Mouse (Mus musculus): Measurements from ENCODE around the gene Smyd3. TPM values are rescaled to one million over a fixed set of nuclear protein-coding genes. Genes with fewer than 3 reads are reported as not detected.

Smyd3 gene
- polyA plus RNA-seq, 1 experiment from 2014 or later = 21.4 TPM

GRCm38 (mm10) chr1:179400835-179401234 is 117.0 kb downstream of the Smyd3 start:
- no peaks in the 10 kb centered on the region for H3K4me1 ChIP-seq (ENCODE audit: insufficient read depth, low read length)
- no peak overlapping the region for H3K4me2 ChIP-seq (replicated peaks; ENCODE audit: low read depth, low read length)
- H3K9ac ChIP-seq (replicated peaks; ENCODE audit: low read length) = no peak overlapping the region
- no peak overlapping the region for H3K4me3 ChIP-seq (ENCODE audit: low read length)
- no peaks in the 10 kb centered on the region for H3K27me3 ChIP-seq (ENCODE audit: insufficient read depth, low read length)
- no peak overlapping the region for H3K27ac ChIP-seq (ENCODE audit: low read length)
- H3K36me3 ChIP-seq (ENCODE audit: insufficient read depth, low read length) = 0 out of 2 replicates have a peak, but pooled peaks cover 2% of the 10 kb centered on the region
- no peaks in the 10 kb centered on the region for H3K9me3 ChIP-seq (ENCODE audit: low read length)
- no peak for ATAC-seq (ENCODE audit: low FRiP score, low TSS enrichment)
- WGBS = 78% methylated on average over 5 of the region's 5 CpGs

- Histone ChIP-seq H3K9me3 (ENCODE audit: low read length) (no peaks in the 10 kb centered on the region), H3K27ac (ENCODE audit: low read length) (no peak overlapping the region), H3K4me1 (ENCODE audit: insufficient read depth, low read length) (no peaks in the 10 kb centered on the region), H3K27me3 (ENCODE audit: insufficient read depth, low read length) (no peaks in the 10 kb centered on the region), H3K4me2 (replicated peaks; ENCODE audit: low read depth, low read length) (no peak overlapping the region), H3K9ac (replicated peaks; ENCODE audit: low read length) (no peak overlapping the region), H3K36me3 (ENCODE audit: insufficient read depth, low read length) (0 out of 2 replicates have a peak, but pooled peaks cover 2% of the 10 kb centered on the region), H3K4me3 (ENCODE audit: low read length) (no peak overlapping the region)
- 93% methylated on average over 4 of the region's 4 CpGs for WGBS
- no peak for ATAC-seq (ENCODE audit: low FRiP score, low TSS enrichment)
Measured at GRCm38 (mm10) chr1:179398639-179399038, 119.2 kb downstream of the Smyd3 start.

GRCm38 (mm10) chr1:179386237-179386975 is 131.4 kb downstream of the Smyd3 start:
- WGBS = 38% methylated on average over 15 of the region's 15 CpGs
- Histone ChIP-seq H3K9me3 (ENCODE audit: low read length) (no peaks in the 10 kb centered on the region), H3K4me3 (ENCODE audit: low read length) (no peak overlapping the region), H3K4me2 (replicated peaks; ENCODE audit: low read depth, low read length) (no peak overlapping the region), H3K36me3 (ENCODE audit: insufficient read depth, low read length) (no peaks in the 10 kb centered on the region), H3K27me3 (ENCODE audit: insufficient read depth, low read length) (no peaks in the 10 kb centered on the region), H3K9ac (replicated peaks; ENCODE audit: low read length) (no peak overlapping the region), H3K4me1 (ENCODE audit: insufficient read depth, low read length) (peaks cover 6% of the 10 kb centered on the region; the same call in 1 of the 2 replicates), H3K27ac (ENCODE audit: low read length) (no peak overlapping the region)
- peak; percentile 67 for ATAC-seq (ENCODE audit: low FRiP score, low TSS enrichment)

DNA sequence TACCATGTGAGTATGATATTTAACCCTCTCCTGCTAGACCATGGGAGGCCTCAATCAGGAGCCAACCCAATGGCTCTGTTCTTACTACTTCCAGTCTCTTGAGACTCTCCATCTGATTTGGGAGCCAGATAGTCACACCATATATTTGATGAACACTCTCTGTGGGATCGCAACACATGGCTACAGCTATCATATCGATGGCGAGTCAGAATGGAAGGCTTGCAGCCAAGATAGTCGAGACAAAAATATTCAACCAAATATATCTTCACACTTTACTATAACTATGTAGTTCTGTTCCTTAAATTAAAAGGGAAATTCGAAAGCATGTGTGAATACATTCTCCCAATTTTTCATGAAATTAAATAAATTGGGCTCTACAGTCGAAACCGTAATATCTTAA is 132.2 kb downstream of the Smyd3 start:
- H3K36me3 ChIP-seq (ENCODE audit: insufficient read depth, low read length) = no peaks in the 10 kb centered on the region
- H3K4me1 ChIP-seq (ENCODE audit: insufficient read depth, low read length) = peaks cover 6% of the 10 kb centered on the region; the same call in 1 of the 2 replicates
- H3K9me3 ChIP-seq (ENCODE audit: low read length) = no peaks in the 10 kb centered on the region
- H3K27me3 ChIP-seq (ENCODE audit: insufficient read depth, low read length) = no peaks in the 10 kb centered on the region
- no peak overlapping the region for H3K9ac ChIP-seq (replicated peaks; ENCODE audit: low read length)
- H3K4me2 ChIP-seq (replicated peaks; ENCODE audit: low read depth, low read length) = no peak overlapping the region
- no peak for ATAC-seq (ENCODE audit: low FRiP score, low TSS enrichment)
- no peak overlapping the region for H3K27ac ChIP-seq (ENCODE audit: low read length)
- no peak overlapping the region for H3K4me3 ChIP-seq (ENCODE audit: low read length)
- WGBS = 93% methylated on average over 7 of the region's 7 CpGs

DNA sequence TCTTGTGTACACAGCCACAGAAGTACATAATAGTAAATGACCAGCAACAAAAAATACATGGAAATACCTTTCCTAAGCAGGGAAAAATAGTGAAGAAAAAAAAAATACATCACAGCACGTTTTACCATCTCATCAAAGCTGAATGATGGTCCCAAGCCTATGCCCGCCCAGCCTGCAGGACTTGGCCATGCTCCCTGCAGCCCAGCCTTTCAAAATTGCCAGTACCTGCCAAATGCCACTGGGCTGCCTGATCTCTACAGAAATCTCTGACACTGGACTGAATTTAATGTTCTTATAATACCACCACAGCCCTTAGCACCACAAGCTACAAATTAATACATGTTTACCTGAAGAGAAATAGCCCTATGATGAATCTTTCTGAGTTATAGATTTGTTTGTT is 133.5 kb downstream of the Smyd3 start:
- Histone ChIP-seq H3K4me3 (ENCODE audit: low read length) (no peak overlapping the region), H3K9ac (replicated peaks; ENCODE audit: low read length) (no peak overlapping the region), H3K4me2 (replicated peaks; ENCODE audit: low read depth, low read length) (no peak overlapping the region), H3K27me3 (ENCODE audit: insufficient read depth, low read length) (no peaks in the 10 kb centered on the region), H3K9me3 (ENCODE audit: low read length) (no peaks in the 10 kb centered on the region), H3K4me1 (ENCODE audit: insufficient read depth, low read length) (peaks cover 6% of the 10 kb centered on the region; the same call in 1 of the 2 replicates), H3K27ac (ENCODE audit: low read length) (no peak overlapping the region), H3K36me3 (ENCODE audit: insufficient read depth, low read length) (no peaks in the 10 kb centered on the region)
- ATAC-seq (ENCODE audit: low FRiP score, low TSS enrichment) = no peak
- WGBS = 66% methylated on average over 2 of the region's 2 CpGs

DNA sequence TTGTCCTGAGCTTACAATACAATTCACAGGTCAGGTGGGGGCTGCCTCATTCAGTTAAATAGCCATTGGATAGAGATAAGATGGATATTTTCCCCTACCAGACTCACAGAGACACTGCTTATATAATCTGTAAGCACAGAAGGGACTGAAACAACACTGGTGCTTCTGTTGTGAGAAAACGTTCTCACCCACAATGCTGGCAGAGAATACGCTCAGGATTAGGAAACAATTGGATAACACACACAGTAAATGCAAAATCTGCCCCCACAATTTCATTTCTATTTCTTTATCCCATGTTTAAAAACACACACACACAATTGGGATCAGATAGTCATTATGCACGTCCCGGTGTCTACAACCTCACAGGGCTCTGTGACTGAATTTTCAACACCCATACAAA is 139.7 kb downstream of the Smyd3 start:
- Histone ChIP-seq H3K27me3 (ENCODE audit: insufficient read depth, low read length) (no peaks in the 10 kb centered on the region), H3K36me3 (ENCODE audit: insufficient read depth, low read length) (no peaks in the 10 kb centered on the region)
- whole genome bisulfite sequencing = 92% methylated on average over 4 of the region's 4 CpGs

DNA sequence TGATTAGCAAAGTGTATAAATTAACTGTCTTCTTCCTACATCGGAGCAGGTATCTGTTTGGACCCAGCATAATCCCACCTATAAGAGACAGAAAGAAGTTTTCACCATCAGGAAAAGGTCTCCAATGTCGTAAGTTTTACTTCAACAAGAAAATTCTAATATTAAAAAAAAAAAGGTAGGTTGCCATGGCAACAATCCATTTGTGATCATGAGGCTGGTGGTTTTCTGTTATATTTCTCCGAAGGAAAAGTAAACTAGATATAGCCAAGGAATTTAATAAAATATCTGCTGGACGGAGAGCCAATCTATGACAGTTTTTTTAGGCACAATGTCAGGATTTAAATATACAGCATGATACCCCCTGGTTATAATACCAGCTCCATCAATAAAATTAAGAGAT is 142.9 kb downstream of the Smyd3 start:
- 88% methylated on average over 4 of the region's 4 CpGs for WGBS
- no peak overlapping the region for H3K9ac ChIP-seq (replicated peaks; ENCODE audit: low read length)
- ATAC-seq (ENCODE audit: low FRiP score, low TSS enrichment) = no peak

More for the DNA sequence above, 139.7 kb downstream of the Smyd3 start:
- Histone ChIP-seq H3K27ac (ENCODE audit: low read length) (no peak overlapping the region), H3K9ac (replicated peaks; ENCODE audit: low read length) (no peak overlapping the region), H3K4me1 (ENCODE audit: insufficient read depth, low read length) (peaks cover 3% of the 10 kb centered on the region; the same call in 1 of the 2 replicates), H3K4me2 (replicated peaks; ENCODE audit: low read depth, low read length) (no peak overlapping the region), H3K9me3 (ENCODE audit: low read length) (no peaks in the 10 kb centered on the region), H3K4me3 (ENCODE audit: low read length) (no peak overlapping the region)
- no peak for ATAC-seq (ENCODE audit: low FRiP score, low TSS enrichment)

DNA sequence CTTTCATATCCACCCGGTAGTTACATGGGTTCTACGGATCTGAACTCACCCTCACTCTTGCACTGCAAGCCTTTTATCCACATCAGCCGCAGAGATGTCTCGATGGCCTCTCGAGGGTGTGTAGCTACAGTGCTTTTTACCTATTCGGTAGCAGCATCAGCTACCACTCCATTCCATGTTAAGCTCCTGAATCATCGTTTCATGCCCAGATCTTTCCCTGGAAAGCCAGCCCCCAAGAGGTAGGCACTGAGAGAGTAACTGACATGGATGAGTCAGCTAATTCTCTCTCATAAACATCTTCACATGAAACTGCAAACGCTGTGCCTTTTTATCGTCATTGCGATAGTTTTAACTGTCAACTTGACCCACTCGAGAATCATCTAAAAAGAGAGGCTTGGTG is 143.9 kb downstream of the Smyd3 start:
- no peak for ATAC-seq (ENCODE audit: low FRiP score, low TSS enrichment)
- 94% methylated on average over 11 of the region's 11 CpGs for WGBS
- no peak overlapping the region for H3K27ac ChIP-seq (ENCODE audit: low read length)

More for the DNA sequence above, 142.9 kb downstream of the Smyd3 start:
- 0 out of 2 replicates have a peak, but pooled peaks cover 3% of the 10 kb centered on the region for H3K4me1 ChIP-seq (ENCODE audit: insufficient read depth, low read length)
- no peak overlapping the region for H3K27ac ChIP-seq (ENCODE audit: low read length)
- no peaks in the 10 kb centered on the region for H3K36me3 ChIP-seq (ENCODE audit: insufficient read depth, low read length)
- no peak overlapping the region for H3K4me2 ChIP-seq (replicated peaks; ENCODE audit: low read depth, low read length)
- no peak overlapping the region for H3K4me3 ChIP-seq (ENCODE audit: low read length)
- H3K9me3 ChIP-seq (ENCODE audit: low read length) = no peaks in the 10 kb centered on the region
- H3K27me3 ChIP-seq (ENCODE audit: insufficient read depth, low read length) = no peaks in the 10 kb centered on the region

GRCm38 (mm10) chr1:179371191-179371590 is 146.7 kb downstream of the Smyd3 start:
- Histone ChIP-seq H3K4me1 (ENCODE audit: insufficient read depth, low read length) (0 out of 2 replicates have a peak, but pooled peaks cover 3% of the 10 kb centered on the region), H3K4me3 (ENCODE audit: low read length) (no peak overlapping the region), H3K9ac (replicated peaks; ENCODE audit: low read length) (no peak overlapping the region), H3K9me3 (ENCODE audit: low read length) (0 out of 2 replicates have a peak, but pooled peaks cover 3% of the 10 kb centered on the region), H3K4me2 (replicated peaks; ENCODE audit: low read depth, low read length) (no peak overlapping the region), H3K36me3 (ENCODE audit: insufficient read depth, low read length) (no peaks in the 10 kb centered on the region), H3K27ac (ENCODE audit: low read length) (no peak overlapping the region), H3K27me3 (ENCODE audit: insufficient read depth, low read length) (no peaks in the 10 kb centered on the region)
- no peak for ATAC-seq (ENCODE audit: low FRiP score, low TSS enrichment)
- 75% methylated on average over 3 of the region's 3 CpGs for WGBS

More for the DNA sequence above, 143.9 kb downstream of the Smyd3 start:
- Histone ChIP-seq H3K36me3 (ENCODE audit: insufficient read depth, low read length) (no peaks in the 10 kb centered on the region), H3K4me2 (replicated peaks; ENCODE audit: low read depth, low read length) (no peak overlapping the region), H3K9me3 (ENCODE audit: low read length) (0 out of 2 replicates have a peak, but pooled peaks cover 3% of the 10 kb centered on the region), H3K4me3 (ENCODE audit: low read length) (no peak overlapping the region), H3K27me3 (ENCODE audit: insufficient read depth, low read length) (no peaks in the 10 kb centered on the region), H3K9ac (replicated peaks; ENCODE audit: low read length) (no peak overlapping the region), H3K4me1 (ENCODE audit: insufficient read depth, low read length) (0 out of 2 replicates have a peak, but pooled peaks cover 3% of the 10 kb centered on the region)

DNA sequence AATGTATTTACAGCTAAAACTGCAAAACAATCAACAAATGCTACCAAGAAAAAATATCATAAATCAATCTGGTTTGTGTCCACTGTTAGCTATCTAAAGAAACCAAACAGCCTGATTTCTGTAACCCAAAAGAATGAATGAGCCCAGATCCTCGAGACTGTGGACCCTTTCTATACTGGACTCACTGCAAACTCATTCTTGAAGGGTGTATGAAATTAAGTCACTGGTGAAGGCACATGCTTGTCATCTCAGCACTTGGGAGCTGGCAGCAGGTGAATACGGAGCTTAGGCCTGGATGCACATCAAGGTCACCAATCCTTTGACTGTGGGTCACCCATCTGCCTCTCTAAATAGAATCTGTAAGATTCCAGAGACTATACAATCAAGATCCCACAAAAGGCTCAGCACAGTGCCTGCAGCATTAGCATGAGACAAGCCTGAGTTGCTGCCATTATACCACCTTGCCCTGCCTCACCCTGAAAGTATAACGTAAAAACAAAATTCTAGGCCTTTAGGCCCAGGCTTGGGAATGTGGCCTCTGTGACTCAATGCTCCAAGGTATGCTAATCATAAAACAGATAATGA is 149.3 kb downstream of the Smyd3 start:
- Histone ChIP-seq H3K4me1 (ENCODE audit: insufficient read depth, low read length) (0 out of 2 replicates have a peak, but pooled peaks cover 3% of the 10 kb centered on the region), H3K9ac (replicated peaks; ENCODE audit: low read length) (no peak overlapping the region), H3K9me3 (ENCODE audit: low read length) (0 out of 2 replicates have a peak, but pooled peaks cover 3% of the 10 kb centered on the region), H3K4me2 (replicated peaks; ENCODE audit: low read depth, low read length) (no peak overlapping the region), H3K4me3 (ENCODE audit: low read length) (no peak overlapping the region), H3K27ac (ENCODE audit: low read length) (no peak overlapping the region), H3K27me3 (ENCODE audit: insufficient read depth, low read length) (no peaks in the 10 kb centered on the region), H3K36me3 (ENCODE audit: insufficient read depth, low read length) (no peaks in the 10 kb centered on the region)
- 92% methylated on average over 3 of the region's 3 CpGs for WGBS
- no peak for ATAC-seq (ENCODE audit: low FRiP score, low TSS enrichment)

All from kidney, embryonic 16.5 days (tissue).